Comparison of ENCODE assay signal across 8 mouse cellular contexts in genomic region chr11:103111301-103111700, GRCm38 (mm10). TPM values are rescaled to one million over a fixed set of nuclear protein-coding genes. Genes with fewer than 3 reads are reported as not detected.
DNase-seq lines count a peak whose midpoint lies in the region; ATAC-seq and TF ChIP-seq lines count a peak whose summit lies in the region.

No protein-coding gene starts in this region.

- WGBS in heart, embryonic 15.5 days: 22% methylated on average over 10 of the region's 10 CpGs
- whole genome bisulfite sequencing in embryonic facial prominence, embryonic 14.5 days: 17% methylated on average over 10 of the region's 10 CpGs
- 25% methylated on average over 10 of the region's 10 CpGs for WGBS in kidney, adult 2 months
- WGBS in midbrain, embryonic 16.5 days: 20% methylated on average over 10 of the region's 10 CpGs

- no peak for DNase-seq in heart, adult 8-10 months (ENCODE audit: low spot score)
- no peak for DNase-seq in embryonic facial prominence, embryonic 14.5 days (ENCODE audit: low spot score)
- DNase-seq in kidney, adult 2 months: peak; percentile 59
- no peak for DNase-seq in layer of hippocampus, adult 9-10 months (ENCODE audit: low spot score)
- no peak for DNase-seq in adrenal gland, postnatal 10 days

- no peaks in the 10 kb centered on the region for H3K27me3 ChIP-seq in heart, embryonic 15.5 days
- H3K27me3 ChIP-seq in embryonic facial prominence, embryonic 14.5 days (replicated peaks; ENCODE audit: control insufficient read depth, insufficient read depth, low read length): no peaks in the 10 kb centered on the region
- no peaks in the 10 kb centered on the region for H3K27me3 ChIP-seq in kidney, adult 2 months (replicated peaks; ENCODE audit: control insufficient read depth, insufficient read depth, low read length)
- H3K27me3 ChIP-seq in midbrain, embryonic 16.5 days (ENCODE audit: control insufficient read depth, insufficient read depth, low read depth, low read length): peaks cover 27% of the 10 kb centered on the region

- TF ChIP-seq POLR2A in kidney, adult 2 months (IDR thresholded peaks at IDR 0.05; ENCODE audit: low read depth, low read length): peak; percentile 7

- H3K9me3 ChIP-seq in heart, embryonic 15.5 days (replicated peaks): no peaks in the 10 kb centered on the region
- H3K9me3 ChIP-seq in embryonic facial prominence, embryonic 14.5 days (ENCODE audit: control insufficient read depth, low read length): no peaks in the 10 kb centered on the region
- no peaks in the 10 kb centered on the region for H3K9me3 ChIP-seq in midbrain, embryonic 16.5 days (replicated peaks; ENCODE audit: control insufficient read depth, low read length, poor library complexity, severe bottlenecking)

- no peak for ATAC-seq in heart, embryonic 15.5 days (replicated peaks; ENCODE audit: insufficient number of reproducible peaks, insufficient read depth, low FRiP score, low read depth)
- no peak for ATAC-seq in embryonic facial prominence, embryonic 14.5 days (ENCODE audit: low read depth)
- no peak for ATAC-seq in midbrain, embryonic 16.5 days
- ATAC-seq in erythroid progenitor cell, adult 5-6 weeks (replicated peaks; ENCODE audit: low FRiP score, poor library complexity, severe bottlenecking): no peak

- no peaks in the 10 kb centered on the region for H3K36me3 ChIP-seq in heart, embryonic 15.5 days
- no peaks in the 10 kb centered on the region for H3K36me3 ChIP-seq in embryonic facial prominence, embryonic 14.5 days (ENCODE audit: control insufficient read depth, insufficient read depth, low read length)
- no peaks in the 10 kb centered on the region for H3K36me3 ChIP-seq in kidney, adult 2 months (ENCODE audit: control insufficient read depth, insufficient read depth, low read length)
- H3K36me3 ChIP-seq in midbrain, embryonic 16.5 days (ENCODE audit: control insufficient read depth, insufficient read depth, low read length): no peaks in the 10 kb centered on the region

- no peak for TF ChIP-seq CTCF in kidney, adult 2 months (conservative IDR thresholded peaks at IDR 0.05; ENCODE audit: insufficient read depth, insufficient read length, low read depth, low read length)

- peak overlapping the region; percentile 83 for H3K4me2 ChIP-seq in heart, embryonic 15.5 days
- peak overlapping the region; percentile 60 for H3K4me2 ChIP-seq in embryonic facial prominence, embryonic 14.5 days (ENCODE audit: low read depth, low read length)
- peak overlapping the region; percentile 49 for H3K4me2 ChIP-seq in midbrain, embryonic 16.5 days (ENCODE audit: low read length)

- peak overlapping the region; percentile 52 for H3K4me3 ChIP-seq in heart, embryonic 15.5 days
- H3K4me3 ChIP-seq in embryonic facial prominence, embryonic 14.5 days (ENCODE audit: low read depth, low read length): peak overlapping the region; percentile 40
- no peak overlapping the region for H3K4me3 ChIP-seq in kidney, adult 2 months (ENCODE audit: insufficient read depth, low read depth, low read length)
- H3K4me3 ChIP-seq in midbrain, embryonic 16.5 days (ENCODE audit: low read depth, low read length): no peak overlapping the region

- peak overlapping the region; percentile 71 for H3K27ac ChIP-seq in heart, embryonic 15.5 days
- peak overlapping the region; percentile 2; the same call in 1 of the 2 replicates for H3K27ac ChIP-seq in embryonic facial prominence, embryonic 14.5 days (replicated peaks; ENCODE audit: low read depth, low read length)
- H3K27ac ChIP-seq in kidney, adult 2 months (ENCODE audit: insufficient read depth, low read depth, low read length): peak overlapping the region; percentile 58
- no peak overlapping the region for H3K27ac ChIP-seq in midbrain, embryonic 16.5 days (ENCODE audit: low read length)

- H3K4me1 ChIP-seq in heart, embryonic 15.5 days (replicated peaks): peaks cover 35% of the 10 kb centered on the region
- H3K4me1 ChIP-seq in embryonic facial prominence, embryonic 14.5 days (ENCODE audit: control insufficient read depth, insufficient read depth, low read length): peaks cover 19% of the 10 kb centered on the region
- H3K4me1 ChIP-seq in kidney, adult 2 months (ENCODE audit: control insufficient read depth, insufficient read depth, low read length): peaks cover 24% of the 10 kb centered on the region
- H3K4me1 ChIP-seq in midbrain, embryonic 16.5 days (ENCODE audit: control insufficient read depth, insufficient read depth, low read length): peaks cover 13% of the 10 kb centered on the region; the same call in 1 of the 2 replicates

- peak overlapping the region; percentile 58; the same call in 1 of the 2 replicates for H3K9ac ChIP-seq in heart, embryonic 15.5 days
- 0 out of 2 replicates have a peak overlapping the region, but pooled peaks have one; percentile 60 for H3K9ac ChIP-seq in embryonic facial prominence, embryonic 14.5 days (ENCODE audit: low read depth, low read length)
- H3K9ac ChIP-seq in midbrain, embryonic 16.5 days (ENCODE audit: low read depth, low read length): no peak overlapping the region

RNA-seq across cellular contexts. Expression of gene Hexim1, which starts 4.7 kb away (rescaled TPM):
- polyA plus RNA-seq in heart, embryonic 15.5 days (2015; fragmentation: Nextera tagmentation; extraction: Ambion mirVana): 2.6 and 3.0 TPM in 2 replicates
- total RNA-seq in heart, adult 8-10 months (2022): 10 to 100 TPM; 15.9 to 18.6 (median 17.0) TPM
- polyA plus RNA-seq in embryonic facial prominence, embryonic 14.5 days (2014; fragmentation: Nextera tagmentation; extraction: Ambion mirVana): 7.3 and 8.9 TPM in 2 replicates
- polyA plus RNA-seq in kidney, adult 2 months (2012; rRNA removed): 24.9 and 26.4 TPM in 2 replicates
- 4.1 and 4.2 TPM in 2 replicates for polyA plus RNA-seq in midbrain, embryonic 16.5 days (2015; fragmentation: Nextera tagmentation; extraction: Ambion mirVana)
- total RNA-seq in erythroid progenitor cell, adult 5-6 weeks (2015; ENCODE audit: low replicate concordance): 7.5 and 14.1 TPM in 2 replicates
- 20.8 and 26.7 TPM in 2 replicates for total RNA-seq in erythroid progenitor cell, adult 5-6 weeks (2017; ENCODE audit: low replicate concordance)
- total RNA-seq in adrenal gland, postnatal 10 days (2021): 10 to 100 TPM; 49.6 to 50.1 TPM

RNA-seq across cellular contexts. Expression of gene Acbd4, which starts 9.8 kb away (rescaled TPM):
- 18.5 and 23.7 TPM in 2 replicates for polyA plus RNA-seq in heart, embryonic 15.5 days (2015; fragmentation: Nextera tagmentation; extraction: Ambion mirVana)
- 10 to 100 TPM; 24.1 to 39.8 (median 32.0) TPM for total RNA-seq in heart, adult 8-10 months (2022)
- polyA plus RNA-seq in embryonic facial prominence, embryonic 14.5 days (2014; fragmentation: Nextera tagmentation; extraction: Ambion mirVana): 15.0 and 21.4 TPM in 2 replicates
- 119 and 130 TPM in 2 replicates for polyA plus RNA-seq in kidney, adult 2 months (2012; rRNA removed)
- 11.6 and 13.0 TPM in 2 replicates for polyA plus RNA-seq in midbrain, embryonic 16.5 days (2015; fragmentation: Nextera tagmentation; extraction: Ambion mirVana)
- 13.4 and 21.6 TPM in 2 replicates for total RNA-seq in erythroid progenitor cell, adult 5-6 weeks (2015; ENCODE audit: low replicate concordance)
- 25.6 and 60.5 TPM in 2 replicates for total RNA-seq in erythroid progenitor cell, adult 5-6 weeks (2017; ENCODE audit: low replicate concordance)
- total RNA-seq in adrenal gland, postnatal 10 days (2021): 10 to 100 TPM; 81.0 to 94.7 TPM

RNA-seq across cellular contexts. Expression of gene Plcd3, which starts 9.8 kb away (rescaled TPM):
- 11.0 and 11.8 TPM in 2 replicates for polyA plus RNA-seq in heart, embryonic 15.5 days (2015; fragmentation: Nextera tagmentation; extraction: Ambion mirVana)
- 10 to 100 TPM; 10.7 to 19.1 (median 12.1) TPM for total RNA-seq in heart, adult 8-10 months (2022)
- polyA plus RNA-seq in embryonic facial prominence, embryonic 14.5 days (2014; fragmentation: Nextera tagmentation; extraction: Ambion mirVana): 3.0 and 3.2 TPM in 2 replicates
- 14.9 and 18.1 TPM in 2 replicates for polyA plus RNA-seq in kidney, adult 2 months (2012; rRNA removed)
- polyA plus RNA-seq in midbrain, embryonic 16.5 days (2015; fragmentation: Nextera tagmentation; extraction: Ambion mirVana): 2.8 and 3.6 TPM in 2 replicates
- 1.4 TPM in 1 of 2 replicates, not detected in the other for total RNA-seq in erythroid progenitor cell, adult 5-6 weeks (2015; ENCODE audit: low replicate concordance)
- total RNA-seq in erythroid progenitor cell, adult 5-6 weeks (2017; ENCODE audit: low replicate concordance): 3.1 TPM in 1 of 2 replicates, not detected in the other
- 10 to 100 TPM in 1 of 2 experiments, 1 to 10 TPM in 1; 8.7 to 11.0 TPM for total RNA-seq in adrenal gland, postnatal 10 days (2021)

RNA-seq across cellular contexts. Expression of gene Hexim2, which starts 20.9 kb away (rescaled TPM):
- 5.5 and 6.4 TPM in 2 replicates for polyA plus RNA-seq in heart, embryonic 15.5 days (2015; fragmentation: Nextera tagmentation; extraction: Ambion mirVana)
- 1 to 10 TPM; 1.2 to 2.0 (median 1.9) TPM for total RNA-seq in heart, adult 8-10 months (2022)
- polyA plus RNA-seq in embryonic facial prominence, embryonic 14.5 days (2014; fragmentation: Nextera tagmentation; extraction: Ambion mirVana): 6.8 and 9.5 TPM in 2 replicates
- 3.8 and 4.0 TPM in 2 replicates for polyA plus RNA-seq in kidney, adult 2 months (2012; rRNA removed)
- polyA plus RNA-seq in midbrain, embryonic 16.5 days (2015; fragmentation: Nextera tagmentation; extraction: Ambion mirVana): 29.9 and 37.0 TPM in 2 replicates
- total RNA-seq in erythroid progenitor cell, adult 5-6 weeks (2015; ENCODE audit: low replicate concordance): 1.8 and 3.8 TPM in 2 replicates
- total RNA-seq in erythroid progenitor cell, adult 5-6 weeks (2017; ENCODE audit: low replicate concordance): 5.9 and 13.0 TPM in 2 replicates
- 1 to 10 TPM; 4.8 to 8.9 TPM for total RNA-seq in adrenal gland, postnatal 10 days (2021)

RNA-seq across cellular contexts. Expression of gene Fmnl1, which starts 59.6 kb away (rescaled TPM):
- polyA plus RNA-seq in heart, embryonic 15.5 days (2015; fragmentation: Nextera tagmentation; extraction: Ambion mirVana): 1.5 and 4.6 TPM in 2 replicates
- 10 to 100 TPM in 3 of 4 experiments, 1 to 10 TPM in 1; 9.3 to 20.1 (median 13.2) TPM for total RNA-seq in heart, adult 8-10 months (2022)
- polyA plus RNA-seq in embryonic facial prominence, embryonic 14.5 days (2014; fragmentation: Nextera tagmentation; extraction: Ambion mirVana): 3.3 and 3.5 TPM in 2 replicates
- 32.7 and 35.5 TPM in 2 replicates for polyA plus RNA-seq in kidney, adult 2 months (2012; rRNA removed)
- polyA plus RNA-seq in midbrain, embryonic 16.5 days (2015; fragmentation: Nextera tagmentation; extraction: Ambion mirVana): 5.7 and 6.3 TPM in 2 replicates
- total RNA-seq in erythroid progenitor cell, adult 5-6 weeks (2015; ENCODE audit: low replicate concordance): 33.2 and 49.9 TPM in 2 replicates
- 9.2 and 22.3 TPM in 2 replicates for total RNA-seq in erythroid progenitor cell, adult 5-6 weeks (2017; ENCODE audit: low replicate concordance)
- 10 to 100 TPM; 17.7 to 20.5 TPM for total RNA-seq in adrenal gland, postnatal 10 days (2021)

Comparison
In these comparisons a context has a peak if more than half of its experiments do, and no peak if none do; other contexts are left out.
1. H3K4me3 ChIP-seq: peak in heart, embryonic 15.5 days (single experiment) and embryonic facial prominence, embryonic 14.5 days (single experiment); none in kidney, adult 2 months (single experiment) and midbrain, embryonic 16.5 days (single experiment).
2. Peak in every context shown above with its lines, with median percentiles within 50 percentile points of each other: H3K4me2 ChIP-seq.